Mouse (Mus musculus) splenic B cell, adult 2 months (primary cell): ENCODE measurements around the gene Acer3.
A peak's percentile ranks its signal among the peaks of the same experiment; 100 is the strongest.
"Not testable (repeated sequence)": the region's sequence is repeated elsewhere in the genome, so short reads cannot be mapped to it uniquely, and the experiment has no call there.

Experiments
- DNase-seq: peaks from one replicate; pipeline ENCODE4 v3.0.0-alpha.2; 2011; ENCODE audit warnings: low read depth, low spot score
- H3K27me3 ChIP-seq: 2 replicates; pipeline ENCODE4 v1.6.1; 2012; ENCODE audit warnings: mild to moderate bottlenecking, low read length, moderate library complexity, mixed read lengths; ENCODE audit not compliant: control insufficient read depth, poor library complexity, insufficient read depth, severe bottlenecking
- H3K36me3 ChIP-seq: 2 replicates; pipeline ENCODE4 v1.6.1; 2012; ENCODE audit warnings: mild to moderate bottlenecking, low read length, moderate library complexity, mixed read lengths; ENCODE audit not compliant: control insufficient read depth, poor library complexity, insufficient read depth, severe bottlenecking

Acer3 gene

GRCm38 (mm10) chr7:98268166-98268565 lies 52.8 kb downstream of the Acer3 start:
- not testable (repeated sequence) for DNase-seq, H3K27me3 ChIP-seq, H3K36me3 ChIP-seq

GRCm38 (mm10) chr7:98252520-98252919 lies 68.5 kb downstream of the Acer3 start:
- no peaks in the 10 kb centered on the region for H3K27me3 ChIP-seq
- DNase-seq: no peak
- H3K36me3 ChIP-seq: no peaks in the 10 kb centered on the region

- Histone ChIP-seq H3K36me3 (no peaks in the 10 kb centered on the region), H3K27me3 (no peaks in the 10 kb centered on the region)
- DNase-seq: no peak
These were observed 84.2 kb downstream of the Acer3 start for GRCm38 (mm10) chr7:98236686-98237359.

- Histone ChIP-seq H3K27me3 (no peaks in the 10 kb centered on the region), H3K36me3 (no peaks in the 10 kb centered on the region)
- no peak for DNase-seq
These were observed 97.2 kb downstream of the Acer3 start for GRCm38 (mm10) chr7:98223796-98224195.

- Histone ChIP-seq H3K27me3 (no peaks in the 10 kb centered on the region), H3K36me3 (no peaks in the 10 kb centered on the region)
- no peak for DNase-seq
These were observed 104.3 kb downstream of the Acer3 start for GRCm38 (mm10) chr7:98216713-98217112.

- DNase-seq: no peak
These were observed 118.1 kb downstream of the Acer3 start for GRCm38 (mm10) chr7:98202946-98203345.

GRCm38 (mm10) chr7:98201493-98202028 lies 119.4 kb downstream of the Acer3 start:
- DNase-seq: no peak
- Histone ChIP-seq H3K36me3 (no peaks in the 10 kb centered on the region), H3K27me3 (no peaks in the 10 kb centered on the region)

More at GRCm38 (mm10) chr7:98202946-98203345, 118.1 kb downstream of the Acer3 start:
- no peaks in the 10 kb centered on the region for H3K27me3 ChIP-seq
- no peaks in the 10 kb centered on the region for H3K36me3 ChIP-seq

- DNase-seq: no peak
- no peaks in the 10 kb centered on the region for H3K27me3 ChIP-seq
- no peaks in the 10 kb centered on the region for H3K36me3 ChIP-seq
These were observed 120.6 kb downstream of the Acer3 start for GRCm38 (mm10) chr7:98200396-98200795.

GRCm38 (mm10) chr7:98199381-98199780 lies 121.6 kb downstream of the Acer3 start, which contains the start of gene B3gnt6:
TSS of gene B3gnt6 (minus strand) at chr7:98199481.
- no peaks in the 10 kb centered on the region for H3K27me3 ChIP-seq
- DNase-seq: no peak

GRCm38 (mm10) chr7:98195151-98195801 lies 125.7 kb downstream of the Acer3 start:
- Histone ChIP-seq H3K36me3 (no peaks in the 10 kb centered on the region), H3K27me3 (no peaks in the 10 kb centered on the region)
- DNase-seq: no peak

More at GRCm38 (mm10) chr7:98199381-98199780, 121.6 kb downstream of the Acer3 start, which contains the start of gene B3gnt6:
- no peaks in the 10 kb centered on the region for H3K36me3 ChIP-seq

GRCm38 (mm10) chr7:98194026-98194792 lies 126.8 kb downstream of the Acer3 start:
- H3K27me3 ChIP-seq: no peaks in the 10 kb centered on the region
- H3K36me3 ChIP-seq: no peaks in the 10 kb centered on the region
- peak; percentile 57 for DNase-seq

GRCm38 (mm10) chr7:98193515-98194025 lies 127.4 kb downstream of the Acer3 start:
- peak; percentile 65 for DNase-seq
- Histone ChIP-seq H3K27me3 (no peaks in the 10 kb centered on the region), H3K36me3 (no peaks in the 10 kb centered on the region)

GRCm38 (mm10) chr7:98191571-98192250 lies 129.3 kb downstream of the Acer3 start:
- Histone ChIP-seq H3K27me3 (no peaks in the 10 kb centered on the region), H3K36me3 (no peaks in the 10 kb centered on the region)
- peak; percentile 56 for DNase-seq

GRCm38 (mm10) chr7:98190578-98190977 lies 130.4 kb downstream of the Acer3 start:
- Histone ChIP-seq H3K27me3 (no peaks in the 10 kb centered on the region), H3K36me3 (no peaks in the 10 kb centered on the region)

More at GRCm38 (mm10) chr7:98190578-98190977, 130.4 kb downstream of the Acer3 start:
- DNase-seq: peak; percentile 39
